Mouse (Mus musculus) liver, embryonic 14.5 days (tissue): ENCODE measurements at regions not wholly inside any gene's neighbourhood (a gene's known extent, or its start where the extent isn't known, plus 50 kb on each side); places are given as distances from the start of the nearest gene placed in this dataset.

Source experiments
- ATAC-seq: fragments of 200-750 bp; cut with Nextera tagmentation; 2 replicates; pipeline ENCODE4 v1.8.0; 2017; ENCODE audit warnings: moderate number of reproducible peaks, mild to moderate bottlenecking, moderate library complexity; ENCODE audit not compliant: insufficient read depth
- DNase-seq, 3 experiments: peaks; one replicate each; pipeline ENCODE4 v3.0.0-alpha.2; 2012 to 2013; ENCODE audit warnings: low read depth in 3 of 3, low spot score in 3 of 3
- H3K27ac ChIP-seq: fragments of 300-500 bp; sonication (generic); 2 replicates; pipeline ENCODE4 v1.5.1; 2014; ENCODE audit warnings: moderate library complexity, mild to moderate bottlenecking, control low read depth, inconsistent platforms
- H3K27me3 ChIP-seq: fragments of 300-500 bp; sonication (generic); 2 replicates; pipeline ENCODE4 v1.6.1; 2014; ENCODE audit warnings: mild to moderate bottlenecking, low read length, moderate library complexity; ENCODE audit not compliant: control insufficient read depth, insufficient read depth
- H3K36me3 ChIP-seq: fragments of 300-500 bp; sonication (generic); replicated peaks from 2 replicates; pipeline ENCODE4 v1.6.1; 2014; ENCODE audit warnings: low read depth; ENCODE audit not compliant: control insufficient read depth, insufficient read depth
- H3K4me1 ChIP-seq, 2 experiments: fragments of 200-500 bp in 1 of 2; fragments of 300-500 bp in 1 of 2; sonication (generic) in 1 of 2; replicated peaks; 2 replicates each; pipeline ENCODE4 v1.6.1; 2012 to 2014; ENCODE audit warnings: antibody characterized with exemption in 1 of 2, inconsistent platforms in 1 of 2, low read length in 1 of 2; ENCODE audit not compliant: control insufficient read depth in 2 of 2, insufficient read depth in 2 of 2
- H3K4me2 ChIP-seq: fragments of 300-500 bp; sonication (generic); 2 replicates; pipeline ENCODE4 v1.6.1; 2014; ENCODE audit warnings: low read depth, mild to moderate bottlenecking, control low read depth, moderate library complexity
- H3K4me3 ChIP-seq, 2 experiments: fragments of 200-500 bp in 1 of 2; fragments of 300-500 bp in 1 of 2; sonication (generic) in 1 of 2; 2 replicates each; pipeline ENCODE4 v1.5.1; 2012 to 2014; ENCODE audit warnings: low read depth in 2 of 2, low read length in 2 of 2, mild to moderate bottlenecking in 2 of 2, control low read depth in 1 of 2, inconsistent platforms in 1 of 2, moderate library complexity in 1 of 2; ENCODE audit not compliant: insufficient read depth in 1 of 2
- H3K9ac ChIP-seq: fragments of 300-500 bp; sonication (generic); replicated peaks from 2 replicates; pipeline ENCODE4 v1.6.1; 2014; ENCODE audit warnings: mild to moderate bottlenecking, control low read depth, moderate library complexity
- H3K9me3 ChIP-seq: fragments of 300-500 bp; sonication (generic); 2 replicates; pipeline ENCODE4 v1.6.1; 2016; ENCODE audit warnings: low read length, mixed read lengths; ENCODE audit not compliant: control insufficient read depth
- CTCF ChIP-seq: IDR thresholded peaks from 2 replicates; pipeline ENCODE4 v1.5.1; 2016; ENCODE audit warnings: antibody characterized with exemption, low read depth, control low read depth
- EP300 ChIP-seq: IDR thresholded peaks from 2 replicates; pipeline ENCODE4 v1.6.1; 2016; ENCODE audit warnings: antibody characterized with exemption, low read depth
- WGBS: fragments of 180-500 bp; shearing (Covaris S2); extraction: QIAGEN DNeasy Blood & Tissue Kit; methylation state at CpG from one replicate; pipeline ENCODE4 v1.1.7; 2014; ENCODE audit not compliant: insufficient replicate concordance; 5-methylcytosine and 5-hydroxymethylcytosine counted together

DNA sequence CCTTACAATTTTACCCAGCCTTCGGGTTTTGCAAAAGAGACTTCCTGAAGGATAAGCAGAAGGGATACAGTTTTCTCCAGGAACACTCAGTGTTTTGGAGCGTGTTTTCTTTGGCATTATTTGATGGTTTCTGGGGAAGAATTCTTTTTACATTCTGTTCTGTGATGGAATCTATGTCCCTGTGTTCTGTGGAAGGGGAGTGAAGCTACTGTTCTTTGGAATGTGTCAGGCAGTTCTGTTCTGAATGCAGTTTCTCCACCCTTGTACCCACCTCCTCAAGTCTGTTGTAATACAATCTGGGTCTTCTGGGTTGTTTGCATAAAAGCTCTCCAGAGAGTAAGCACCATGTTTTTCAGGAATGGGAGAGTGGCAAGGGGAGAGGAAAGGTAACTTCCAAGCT, 202.0 kb upstream of the Ccdc54 start:
- Histone ChIP-seq H3K36me3 (no peaks in the 10 kb centered on the region), H3K27ac (no peak overlapping the region), H3K27me3 (no peaks in the 10 kb centered on the region), H3K9ac (no peak overlapping the region), H3K4me3 (no peak overlapping the region), H3K9me3 (no peaks in the 10 kb centered on the region), H3K4me1 (no peaks in the 10 kb centered on the region), H3K4me2 (no peak overlapping the region)
- TF ChIP-seq EP300 (no peak), CTCF (no peak)
- no peak for DNase-seq
- no peak for ATAC-seq
- WGBS = 51% methylated on average over 2 of the region's 2 CpGs

DNA sequence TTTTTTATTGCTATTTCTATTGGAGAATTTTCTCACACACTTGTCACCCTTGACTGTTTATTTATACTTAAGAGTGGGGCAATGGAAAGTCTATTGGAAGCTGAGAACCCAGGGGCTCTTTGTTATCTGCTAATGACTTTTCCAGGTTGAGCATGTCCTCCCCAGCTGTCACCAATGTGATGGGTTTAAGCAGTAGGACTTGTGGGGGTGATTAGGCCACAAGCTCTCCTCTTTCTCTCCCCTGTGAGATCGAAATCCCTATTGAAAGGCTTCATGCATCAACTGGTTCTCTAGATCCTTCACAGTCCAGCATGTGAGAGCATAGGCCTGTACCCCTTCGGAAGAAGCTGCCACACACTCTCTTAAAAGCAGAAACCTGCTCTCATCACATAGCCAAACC, 201.6 kb upstream of the Ccdc54 start:
- Histone ChIP-seq H3K36me3 (no peaks in the 10 kb centered on the region), H3K4me2 (no peak overlapping the region), H3K9ac (no peak overlapping the region), H3K27ac (no peak overlapping the region), H3K4me3 (no peak overlapping the region), H3K4me1 (no peaks in the 10 kb centered on the region), H3K9me3 (no peaks in the 10 kb centered on the region), H3K27me3 (no peaks in the 10 kb centered on the region)
- ATAC-seq (no peak), DNase-seq (no peak)
- no peak for TF ChIP-seq CTCF
- TF ChIP-seq EP300 = no peak
- 55% methylated on average over 2 of the region's 2 CpGs for WGBS

DNA sequence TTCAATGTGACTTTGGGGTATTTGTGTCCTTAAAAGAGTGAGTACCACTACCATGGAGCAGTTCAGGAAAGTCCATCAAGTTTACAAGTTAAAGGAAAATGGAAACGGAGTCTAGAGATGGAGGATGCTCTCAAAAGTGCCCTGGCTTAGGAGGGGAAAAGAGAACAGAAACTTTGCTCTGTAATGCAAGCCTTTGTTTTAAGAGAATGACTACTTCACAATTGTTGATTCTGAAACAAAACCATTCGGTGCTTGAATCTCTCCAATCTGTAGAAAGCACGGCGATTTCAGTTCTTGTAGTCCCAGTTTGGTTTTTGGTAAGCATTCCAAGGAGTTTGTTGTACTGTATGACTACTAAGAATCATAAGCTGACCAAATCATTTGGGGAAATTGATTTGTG, 197.7 kb upstream of the Ccdc54 start:
- no peak for ATAC-seq
- Histone ChIP-seq H3K4me2 (no peak overlapping the region), H3K36me3 (no peaks in the 10 kb centered on the region), H3K9me3 (no peaks in the 10 kb centered on the region), H3K4me3 (no peak overlapping the region), H3K4me1 (no peaks in the 10 kb centered on the region), H3K27ac (no peak overlapping the region), H3K27me3 (no peaks in the 10 kb centered on the region), H3K9ac (no peak overlapping the region)
- TF ChIP-seq CTCF (no peak), EP300 (no peak)
- 62% methylated on average over 4 of the region's 4 CpGs for WGBS
- DNase-seq = no peak

DNA sequence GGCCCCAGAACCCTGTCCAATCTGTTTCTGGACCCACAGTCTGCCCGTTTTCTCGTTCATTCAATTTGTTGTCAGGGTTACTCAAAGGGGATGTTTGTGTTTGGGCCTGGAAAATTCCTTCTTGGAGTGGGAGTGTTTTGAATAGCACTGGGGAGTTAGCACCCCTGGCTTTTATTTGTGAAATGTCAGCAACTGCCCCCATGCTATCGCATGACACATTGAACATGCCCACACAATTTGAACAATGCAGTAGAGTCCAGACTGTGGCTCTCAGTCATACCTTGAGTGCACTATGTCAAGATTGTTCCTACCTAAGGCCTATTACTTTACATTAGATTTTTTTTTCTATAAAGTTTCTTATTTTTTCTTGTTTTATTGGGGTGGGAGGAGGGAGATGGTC, 195.2 kb upstream of the Ccdc54 start:
- no peak for ATAC-seq

DNA sequence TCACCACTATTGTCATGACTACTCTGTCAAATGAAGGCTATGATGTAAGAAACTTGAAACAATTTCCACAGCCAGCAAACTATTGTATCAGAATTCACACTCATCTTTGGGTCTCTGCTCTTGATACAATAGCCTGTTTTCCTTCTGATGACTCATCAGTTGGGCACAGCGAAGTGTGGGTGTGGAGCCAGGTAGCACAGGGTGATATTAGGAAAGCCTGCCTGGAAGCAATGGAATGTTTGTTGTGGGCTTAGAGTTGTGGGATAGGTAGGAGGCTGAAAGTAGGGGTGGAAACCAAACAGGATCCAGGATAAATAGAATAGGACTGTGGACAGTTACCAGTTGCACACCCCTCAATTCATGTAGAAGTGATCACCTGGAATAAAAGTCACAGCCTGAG, 194.4 kb upstream of the Ccdc54 start:
- DNase-seq (no peak), ATAC-seq (no peak)
- no peak overlapping the region for H3K4me3 ChIP-seq
- H3K9ac ChIP-seq = no peak overlapping the region
- 50% methylated on average over 1 of the region's 1 CpGs for WGBS
- no peaks in the 10 kb centered on the region for H3K4me1 ChIP-seq
- H3K27me3 ChIP-seq = no peaks in the 10 kb centered on the region
- H3K9me3 ChIP-seq = no peaks in the 10 kb centered on the region
- no peak for TF ChIP-seq CTCF
- no peak for TF ChIP-seq EP300
- H3K27ac ChIP-seq = no peak overlapping the region
- no peaks in the 10 kb centered on the region for H3K36me3 ChIP-seq
- no peak overlapping the region for H3K4me2 ChIP-seq

More for the DNA sequence above, 195.2 kb upstream of the Ccdc54 start:
- Histone ChIP-seq H3K36me3 (no peaks in the 10 kb centered on the region), H3K9me3 (no peaks in the 10 kb centered on the region), H3K4me1 (no peaks in the 10 kb centered on the region), H3K4me2 (no peak overlapping the region), H3K4me3 (no peak overlapping the region), H3K27me3 (no peaks in the 10 kb centered on the region), H3K9ac (no peak overlapping the region), H3K27ac (no peak overlapping the region)
- WGBS = 62% methylated on average over 3 of the region's 3 CpGs
- no peak for TF ChIP-seq CTCF
- no peak for DNase-seq
